Mouse (Mus musculus) spleen, postnatal 36 days (tissue): ENCODE measurements at regions not wholly inside any gene's neighbourhood (a gene's known extent, or its start where the extent isn't known, plus 50 kb on each side); places are given as distances from the start of the nearest gene placed in this dataset.
A peak's percentile ranks its signal among the peaks of the same experiment; 100 is the strongest.

Source experiments
- DNase-seq, 2 experiments: peaks; one replicate each; pipeline ENCODE4 v3.0.0; 2022; ENCODE audit warnings: low spot score in 2 of 2, mixed read lengths in 1 of 2

- DNase-seq, result no peak
Observed at GRCm38 (mm10) chr6:93257130-93257841, 314.0 kb upstream of the Adamts9 start.

GRCm38 (mm10) chr6:93253746-93254145, 310.5 kb upstream of the Adamts9 start:
- no peak for DNase-seq

- DNase-seq, result no peak
Observed at GRCm38 (mm10) chr6:93248973-93249372, 305.7 kb upstream of the Adamts9 start.

GRCm38 (mm10) chr6:93246498-93247242, 303.4 kb upstream of the Adamts9 start:
- DNase-seq, result no peak

- DNase-seq, result no peak
Observed at GRCm38 (mm10) chr6:93235550-93235949, 292.3 kb upstream of the Adamts9 start.

GRCm38 (mm10) chr6:93232636-93233035, 289.3 kb upstream of the Adamts9 start:
- DNase-seq, result peak; percentile 2 to 15

- DNase-seq, result no peak
Observed at GRCm38 (mm10) chr6:93230450-93230849, 287.2 kb upstream of the Adamts9 start.

GRCm38 (mm10) chr6:93229320-93229719, 286.0 kb upstream of the Adamts9 start:
- no peak for DNase-seq

GRCm38 (mm10) chr6:93223610-93224550, 280.6 kb upstream of the Adamts9 start:
- DNase-seq, result no peak

GRCm38 (mm10) chr6:93218015-93218593, 274.8 kb upstream of the Adamts9 start:
- DNase-seq, result no peak

GRCm38 (mm10) chr6:93200886-93201285, 257.6 kb upstream of the Adamts9 start:
- no peak for DNase-seq

GRCm38 (mm10) chr6:93194741-93195140, 251.4 kb upstream of the Adamts9 start:
- DNase-seq, result no peak

- no peak for DNase-seq
Observed at GRCm38 (mm10) chr6:93192980-93193379, 249.7 kb upstream of the Adamts9 start.

GRCm38 (mm10) chr6:93190986-93191385, 247.7 kb upstream of the Adamts9 start:
- DNase-seq, result no peak

GRCm38 (mm10) chr6:93168526-93168925, 225.2 kb upstream of the Adamts9 start:
- no peak for DNase-seq

GRCm38 (mm10) chr6:93167281-93167680, 224.0 kb upstream of the Adamts9 start:
- DNase-seq, result no peak

- no peak for DNase-seq
Observed at GRCm38 (mm10) chr6:93165942-93166341, 222.7 kb upstream of the Adamts9 start.

GRCm38 (mm10) chr6:93152431-93153208, 209.3 kb upstream of the Adamts9 start:
- DNase-seq, result no peak

GRCm38 (mm10) chr6:93150531-93150930, 207.2 kb upstream of the Adamts9 start:
- no peak for DNase-seq

- no peak for DNase-seq
Observed at GRCm38 (mm10) chr6:93149956-93150355, 206.7 kb upstream of the Adamts9 start.

- no peak for DNase-seq
Observed at GRCm38 (mm10) chr6:93140331-93140731, 197.0 kb upstream of the Adamts9 start.
